Mouse (Mus musculus) forebrain, embryonic 10.5 days (tissue): ENCODE measurements at regions not wholly inside any gene's neighbourhood (a gene's known extent, or its start where the extent isn't known, plus 50 kb on each side); places are given as distances from the start of the nearest gene placed in this dataset.
A peak's percentile ranks its signal among the peaks of the same experiment; 100 is the strongest.

Experiments used
- DNase-seq: peaks from one replicate; pipeline ENCODE4 v3.0.0-alpha.2; 2017; ENCODE audit warnings: low spot score; ENCODE audit errors: extremely low spot score
- H3K27ac ChIP-seq: fragments of 300-500 bp; sonication (generic); 2 replicates; pipeline ENCODE4 v1.5.1; 2016; ENCODE audit warnings: mild to moderate bottlenecking
- H3K27me3 ChIP-seq: fragments of 300-500 bp; sonication (generic); 2 replicates; pipeline ENCODE4 v1.6.1; 2016; ENCODE audit warnings: mild to moderate bottlenecking; ENCODE audit not compliant: poor library complexity, severe bottlenecking
- H3K36me3 ChIP-seq: fragments of 300-500 bp; sonication (generic); replicated peaks from 2 replicates; pipeline ENCODE4 v1.6.1; 2016; ENCODE audit warnings: mild to moderate bottlenecking, moderate library complexity
- H3K4me1 ChIP-seq: fragments of 300-500 bp; sonication (generic); 2 replicates; pipeline ENCODE4 v1.6.1; 2016
- H3K4me3 ChIP-seq: fragments of 300-500 bp; sonication (generic); 2 replicates; pipeline ENCODE4 v1.5.1; 2016; ENCODE audit warnings: mild to moderate bottlenecking, moderate library complexity
- H3K9me3 ChIP-seq: fragments of 300-500 bp; sonication (generic); 2 replicates; pipeline ENCODE4 v1.6.1; 2016; ENCODE audit warnings: mild to moderate bottlenecking, moderate library complexity
- WGBS: fragments of 180-500 bp; shearing (Covaris S2); methylation state at CpG from one replicate; pipeline ENCODE4 v1.1.7; 2016; 5-methylcytosine and 5-hydroxymethylcytosine counted together

DNA sequence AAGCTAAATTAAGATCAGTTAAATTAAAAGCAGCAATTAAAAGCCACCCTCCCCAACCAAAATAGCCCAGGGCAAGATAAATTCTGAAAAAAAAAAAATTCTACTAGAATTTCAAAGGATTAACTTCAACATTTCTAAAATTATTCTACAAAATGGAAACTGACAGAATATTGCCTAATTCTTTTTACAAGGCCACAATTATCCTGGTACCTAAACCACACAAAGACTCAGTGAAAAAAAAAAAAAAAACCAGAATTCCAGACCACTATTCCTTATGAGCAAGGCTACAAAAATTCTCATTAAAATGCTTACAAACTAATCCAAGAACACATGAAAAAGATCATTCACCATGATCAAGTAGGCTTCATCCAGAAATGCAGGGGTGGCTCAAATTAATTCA is 174.5 kb upstream of the Car8 start:
- H3K36me3 ChIP-seq: no peaks in the 10 kb centered on the region
- no peak overlapping the region for H3K4me3 ChIP-seq
- no peaks in the 10 kb centered on the region for H3K9me3 ChIP-seq
- DNase-seq: no peak
- peaks cover 7% of the 10 kb centered on the region for H3K4me1 ChIP-seq
- H3K27ac ChIP-seq: no peak overlapping the region
- H3K27me3 ChIP-seq: no peaks in the 10 kb centered on the region

DNA sequence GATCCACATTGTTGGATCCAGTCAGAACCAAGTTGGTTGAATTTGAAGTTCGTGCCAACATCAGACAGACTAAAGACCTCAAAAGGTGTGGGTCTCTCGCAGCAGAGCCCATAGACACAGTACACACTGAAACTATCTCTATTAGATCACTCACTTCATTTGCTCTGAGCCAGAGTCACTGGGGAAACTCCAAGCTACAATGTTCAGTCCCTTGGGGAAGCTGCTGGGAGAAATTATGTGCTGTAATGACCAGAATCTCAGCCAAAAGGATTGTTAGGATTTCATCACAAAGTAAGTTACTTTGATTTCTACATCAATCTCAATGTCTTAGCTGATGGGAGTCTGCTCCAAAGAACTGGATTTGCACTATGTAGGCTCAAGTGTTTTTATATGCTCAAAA is 161.2 kb upstream of the Car8 start:
- no peak overlapping the region for H3K4me3 ChIP-seq
- 0 out of 2 replicates have a peak, but pooled peaks cover 2% of the 10 kb centered on the region for H3K9me3 ChIP-seq
- no peak for DNase-seq
- WGBS: 88% methylated on average over 2 of the region's 2 CpGs
- H3K36me3 ChIP-seq: no peaks in the 10 kb centered on the region
- no peaks in the 10 kb centered on the region for H3K27me3 ChIP-seq
- H3K27ac ChIP-seq: no peak overlapping the region
- no peaks in the 10 kb centered on the region for H3K4me1 ChIP-seq

DNA sequence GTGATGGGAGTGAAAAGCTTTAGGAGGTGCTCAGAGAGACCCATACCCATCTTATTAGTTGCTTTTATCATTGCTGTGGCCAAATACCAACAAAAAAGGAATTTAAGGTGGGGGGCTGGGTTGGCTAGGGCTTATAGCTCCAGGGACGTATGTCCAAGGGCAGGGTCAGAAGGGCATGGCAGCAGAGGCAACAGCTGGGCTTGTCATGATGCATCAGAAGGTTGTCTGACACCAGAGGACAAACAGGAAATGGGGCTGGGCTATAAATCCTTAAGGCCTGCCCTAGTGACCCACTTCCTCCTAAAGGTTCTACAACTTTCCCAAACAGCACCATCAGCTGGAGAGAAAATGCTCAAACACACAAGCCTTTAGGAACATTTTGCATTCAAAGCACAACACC is 160.6 kb upstream of the Car8 start:
- Histone ChIP-seq H3K36me3 (no peaks in the 10 kb centered on the region), H3K4me1 (no peaks in the 10 kb centered on the region), H3K4me3 (no peak overlapping the region), H3K9me3 (0 out of 2 replicates have a peak, but pooled peaks cover 2% of the 10 kb centered on the region), H3K27ac (no peak overlapping the region), H3K27me3 (no peaks in the 10 kb centered on the region)
- WGBS: 72% methylated on average over 1 of the region's 1 CpGs
- no peak for DNase-seq

DNA sequence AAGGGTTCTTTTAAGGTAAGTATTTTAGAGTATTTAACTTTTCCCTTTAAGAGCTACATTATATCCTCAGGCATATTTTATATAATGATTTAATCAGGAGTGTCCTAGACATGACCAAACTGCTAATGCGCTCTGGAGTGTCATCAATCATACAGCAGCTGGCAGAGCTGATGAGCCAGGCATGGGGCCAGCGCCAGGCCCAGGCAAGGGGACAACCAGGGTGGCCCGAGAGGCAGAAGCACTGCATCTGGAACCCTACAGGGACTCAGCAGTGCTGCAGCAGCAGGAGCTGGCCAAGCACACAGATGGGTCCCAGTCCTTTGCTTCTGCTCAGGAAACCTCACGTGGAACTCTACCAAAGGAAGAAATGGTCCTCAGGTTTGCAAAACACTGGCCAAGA is 160.1 kb upstream of the Car8 start:
- no peak overlapping the region for H3K27ac ChIP-seq
- no peak overlapping the region for H3K4me3 ChIP-seq
- H3K36me3 ChIP-seq: no peaks in the 10 kb centered on the region
- WGBS: 91% methylated on average over 4 of the region's 4 CpGs
- DNase-seq: peak; percentile 13
- no peaks in the 10 kb centered on the region for H3K27me3 ChIP-seq
- 0 out of 2 replicates have a peak, but pooled peaks cover 2% of the 10 kb centered on the region for H3K9me3 ChIP-seq
- no peaks in the 10 kb centered on the region for H3K4me1 ChIP-seq

DNA sequence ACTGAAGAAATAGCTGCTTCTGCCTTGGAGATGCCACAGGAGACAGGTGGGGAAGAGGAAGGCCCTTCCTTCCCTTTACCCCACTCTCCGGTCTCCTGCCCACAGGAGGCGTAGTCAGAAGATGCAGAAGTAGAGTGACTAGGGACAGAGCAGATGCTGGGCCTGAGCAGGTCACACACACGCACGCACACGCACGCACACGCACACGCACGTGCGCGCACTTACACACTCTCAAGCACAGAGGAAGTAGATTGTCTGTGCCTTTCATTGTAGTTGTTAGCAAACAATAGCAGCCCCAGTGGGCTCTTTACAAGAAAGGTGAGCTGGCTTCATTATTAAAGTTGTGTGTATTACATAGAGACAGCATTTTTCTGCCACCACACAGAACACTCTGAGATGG is 144.3 kb upstream of the Car8 start:
- no peaks in the 10 kb centered on the region for H3K9me3 ChIP-seq
- H3K4me1 ChIP-seq: peaks cover 17% of the 10 kb centered on the region
- H3K27ac ChIP-seq: no peak overlapping the region
- no peaks in the 10 kb centered on the region for H3K27me3 ChIP-seq
- DNase-seq: no peak
- H3K4me3 ChIP-seq: no peak overlapping the region
- WGBS: 90% methylated on average over 11 of the region's 11 CpGs
- H3K36me3 ChIP-seq: no peaks in the 10 kb centered on the region

DNA sequence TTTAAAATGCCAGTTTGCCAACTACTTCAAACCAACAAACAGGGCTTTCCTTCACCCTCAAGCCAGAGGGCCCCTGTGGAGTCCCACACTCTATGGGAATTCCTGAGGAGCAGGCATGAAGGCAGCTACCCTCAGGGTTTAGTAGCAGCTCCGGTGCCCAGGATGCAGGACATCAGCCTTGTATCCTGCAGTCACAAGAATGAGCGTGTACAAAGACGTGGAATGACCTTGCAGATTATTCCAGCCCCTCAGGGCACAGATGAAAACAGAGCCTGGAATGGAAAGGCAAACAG is 143.2 kb upstream of the Car8 start:
- Histone ChIP-seq H3K27me3 (no peaks in the 10 kb centered on the region), H3K27ac (0 out of 2 replicates have a peak overlapping the region, but pooled peaks have one; percentile 11), H3K36me3 (no peaks in the 10 kb centered on the region), H3K9me3 (no peaks in the 10 kb centered on the region), H3K4me1 (peaks cover 17% of the 10 kb centered on the region), H3K4me3 (no peak overlapping the region)
- DNase-seq: no peak
- 40% methylated on average over 3 of the region's 3 CpGs for WGBS

DNA sequence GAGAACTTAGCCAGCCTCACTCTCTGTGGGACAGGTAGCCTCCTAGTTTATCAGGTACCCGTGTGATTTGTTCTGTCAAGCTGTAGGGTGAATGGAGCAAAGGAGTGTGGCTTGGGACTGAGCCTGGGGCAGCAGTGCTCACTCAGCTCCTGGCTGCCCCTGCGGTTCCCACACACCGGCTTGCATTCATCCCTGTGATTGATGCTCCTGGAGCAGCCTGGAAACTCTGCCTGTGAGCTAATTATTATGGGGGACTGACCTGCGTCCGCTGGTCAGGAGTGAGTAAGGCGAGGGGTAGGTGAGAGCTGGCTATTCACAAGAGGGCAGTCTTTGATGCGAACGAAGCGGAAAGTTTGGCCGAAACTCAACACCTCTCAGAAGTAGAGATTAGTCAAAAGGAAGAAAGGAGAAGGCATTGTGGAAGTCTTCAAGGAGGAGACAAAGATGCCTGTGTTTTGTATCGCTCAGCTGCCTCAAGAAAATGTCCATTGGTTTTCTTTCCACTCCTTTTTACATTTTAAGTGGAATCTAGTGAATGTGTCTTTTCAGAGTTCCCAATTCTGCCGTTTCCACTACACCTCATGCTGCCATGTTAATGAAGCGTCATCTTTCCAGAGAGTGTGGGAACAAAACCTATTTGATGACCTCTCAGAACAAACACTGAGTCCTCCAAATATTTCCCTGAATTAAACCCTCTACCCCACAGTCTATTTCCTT is 142.7 kb upstream of the Car8 start:
- WGBS: 21% methylated on average over 13 of the region's 13 CpGs
- Histone ChIP-seq H3K36me3 (no peaks in the 10 kb centered on the region), H3K4me1 (peaks cover 17% of the 10 kb centered on the region), H3K9me3 (no peaks in the 10 kb centered on the region), H3K27me3 (no peaks in the 10 kb centered on the region), H3K4me3 (no peak overlapping the region), H3K27ac (peak overlapping the region; percentile 51; the same call in 1 of the 2 replicates)
- no peak for DNase-seq

DNA sequence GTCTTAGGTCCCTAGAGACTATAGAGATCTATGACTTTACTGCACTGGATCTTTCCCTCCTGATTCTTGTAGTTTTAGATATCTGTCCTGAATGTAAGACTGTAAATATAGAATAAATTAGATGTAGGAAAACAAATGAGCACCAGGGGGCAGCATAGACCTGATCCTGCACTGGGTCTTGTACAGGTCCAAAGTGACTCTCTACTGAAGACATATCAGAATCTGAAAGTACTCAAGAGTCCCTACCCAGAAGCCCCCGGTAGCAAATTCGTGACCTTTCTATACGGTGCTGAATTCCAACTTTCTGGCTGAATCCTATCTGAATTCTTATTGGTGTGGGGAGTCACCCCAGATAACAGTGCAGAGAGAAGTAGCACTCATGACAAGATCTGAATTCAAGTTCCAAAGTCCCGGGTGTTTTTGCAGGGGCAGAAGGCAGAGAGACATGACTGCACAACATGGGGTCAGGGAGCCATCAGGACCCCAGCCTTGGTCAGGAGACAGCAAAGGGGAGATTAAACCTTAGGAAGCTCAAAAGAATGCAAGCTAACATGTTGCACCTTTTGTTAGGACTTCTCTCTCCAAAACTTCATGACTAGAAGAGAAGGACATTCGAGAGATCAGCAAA is 142.0 kb upstream of the Car8 start:
- H3K27ac ChIP-seq: 0 out of 2 replicates have a peak overlapping the region, but pooled peaks have one; percentile 51
- 67% methylated on average over 5 of the region's 5 CpGs for WGBS
- H3K36me3 ChIP-seq: no peaks in the 10 kb centered on the region
- no peaks in the 10 kb centered on the region for H3K27me3 ChIP-seq
- H3K4me3 ChIP-seq: no peak overlapping the region
- H3K4me1 ChIP-seq: peaks cover 17% of the 10 kb centered on the region
- DNase-seq: peak; percentile 45
- H3K9me3 ChIP-seq: no peaks in the 10 kb centered on the region

DNA sequence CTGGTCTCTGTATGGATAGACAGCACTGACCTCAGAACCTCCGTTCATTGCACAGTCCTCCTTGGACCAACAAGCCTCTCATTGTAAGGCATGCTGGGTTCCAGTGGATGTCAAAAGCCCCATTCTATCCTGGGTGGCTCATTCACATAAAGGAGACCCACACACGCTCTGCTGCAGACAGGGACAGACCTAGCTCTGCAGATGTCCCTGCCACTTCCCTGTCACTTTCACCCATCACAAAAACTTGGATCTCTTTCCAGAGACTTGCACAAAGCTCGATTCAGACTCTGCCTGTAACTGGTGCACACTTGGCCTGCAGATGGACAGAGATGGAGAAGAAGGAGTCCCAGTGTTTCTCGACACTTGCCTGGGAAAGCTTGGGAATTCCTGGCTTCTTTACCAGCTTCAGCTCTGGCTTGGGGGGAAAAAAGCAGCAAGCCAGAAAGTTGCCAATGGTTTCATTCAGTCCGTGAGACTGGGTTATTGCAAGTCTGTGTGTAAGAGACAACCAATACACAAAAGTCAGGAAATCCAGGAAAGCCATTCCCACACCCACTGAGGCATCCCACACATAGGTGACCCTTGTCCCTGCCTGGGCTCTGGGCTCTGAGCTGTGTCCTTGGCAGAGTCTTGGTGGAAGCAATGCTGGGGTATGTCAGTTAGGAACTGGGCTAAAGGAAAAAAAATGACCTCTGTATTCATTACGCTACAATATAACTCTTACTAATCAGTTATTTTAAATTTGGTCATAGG is 136.1 kb upstream of the Car8 start:
- no peak overlapping the region for H3K27ac ChIP-seq
- H3K4me3 ChIP-seq: no peak overlapping the region
- WGBS: 75% methylated on average over 6 of the region's 6 CpGs
- no peaks in the 10 kb centered on the region for H3K36me3 ChIP-seq
- DNase-seq: peak; percentile 8
- H3K9me3 ChIP-seq: no peaks in the 10 kb centered on the region
- H3K4me1 ChIP-seq: no peaks in the 10 kb centered on the region
- H3K27me3 ChIP-seq: no peaks in the 10 kb centered on the region

DNA sequence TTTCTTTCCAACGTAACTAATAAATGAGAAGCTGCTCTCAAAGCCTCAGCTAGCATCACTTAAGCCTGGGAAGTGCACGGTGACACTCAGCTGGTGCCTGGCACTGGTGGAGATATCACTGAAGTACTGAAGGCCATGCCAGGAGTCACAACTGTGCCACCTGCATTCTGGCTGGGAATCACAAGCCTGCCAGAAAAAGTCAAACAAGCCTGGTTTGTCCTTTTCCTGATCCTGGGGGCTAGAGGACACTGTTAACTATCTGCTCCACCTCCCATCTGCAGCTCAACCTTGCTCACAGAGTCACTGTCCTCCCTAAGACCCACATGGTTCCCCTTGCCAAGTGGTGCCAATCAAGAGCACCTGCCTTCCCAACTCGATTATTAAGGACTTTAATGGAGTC is 135.2 kb upstream of the Car8 start:
- H3K27me3 ChIP-seq: no peaks in the 10 kb centered on the region
- DNase-seq: no peak
- 86% methylated on average over 3 of the region's 3 CpGs for WGBS
- H3K27ac ChIP-seq: no peak overlapping the region
- no peaks in the 10 kb centered on the region for H3K36me3 ChIP-seq
- H3K4me3 ChIP-seq: no peak overlapping the region
- no peaks in the 10 kb centered on the region for H3K9me3 ChIP-seq
- H3K4me1 ChIP-seq: no peaks in the 10 kb centered on the region

DNA sequence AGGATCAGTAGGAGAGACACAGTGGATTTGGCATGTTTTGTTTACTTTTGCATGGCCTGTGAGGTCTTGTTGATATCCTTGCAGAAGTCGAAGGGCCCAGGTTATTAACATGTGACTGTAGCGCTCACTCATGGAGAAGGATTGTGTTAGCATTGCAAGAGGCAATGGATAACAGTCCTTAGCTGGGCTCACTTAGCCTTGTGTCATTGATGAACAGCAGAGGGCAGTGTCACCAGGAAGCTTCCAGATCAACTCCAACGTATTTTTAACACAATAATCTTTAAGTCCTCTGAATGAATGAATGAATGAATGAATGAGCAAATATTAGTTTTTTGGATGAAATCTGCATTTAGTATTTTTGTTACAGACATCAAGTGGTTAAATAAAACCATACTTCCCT is 133.2 kb upstream of the Car8 start:
- Histone ChIP-seq H3K9me3 (no peaks in the 10 kb centered on the region), H3K4me1 (0 out of 2 replicates have a peak, but pooled peaks cover under 1% of the 10 kb centered on the region), H3K36me3 (no peaks in the 10 kb centered on the region), H3K27ac (no peak overlapping the region), H3K4me3 (no peak overlapping the region), H3K27me3 (no peaks in the 10 kb centered on the region)
- DNase-seq: peak; percentile 11
- WGBS: 68% methylated on average over 3 of the region's 3 CpGs

DNA sequence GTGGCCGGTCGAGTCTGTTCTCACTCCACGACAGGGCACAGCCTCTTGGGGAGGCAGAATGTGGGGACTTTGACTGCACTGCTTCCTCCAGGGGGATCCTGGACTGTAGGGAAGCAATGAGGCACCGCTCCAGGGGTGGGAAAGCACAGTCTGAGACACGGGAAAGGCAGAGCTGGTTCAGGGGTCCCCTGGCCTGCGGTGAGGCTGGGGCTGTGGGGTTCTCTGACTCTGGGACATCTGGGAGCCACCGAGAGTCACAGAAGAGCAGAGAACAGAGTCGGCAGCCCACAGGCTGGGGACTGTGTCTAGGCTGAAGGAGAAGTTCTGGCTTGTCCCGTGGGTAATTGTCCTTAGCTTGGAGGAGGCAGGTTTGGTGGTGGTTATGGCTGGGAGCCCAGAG is 131.9 kb upstream of the Car8 start:
- Histone ChIP-seq H3K4me3 (no peak overlapping the region), H3K36me3 (no peaks in the 10 kb centered on the region), H3K4me1 (0 out of 2 replicates have a peak, but pooled peaks cover 4% of the 10 kb centered on the region), H3K27ac (no peak overlapping the region), H3K9me3 (no peaks in the 10 kb centered on the region), H3K27me3 (no peaks in the 10 kb centered on the region)
- WGBS: 76% methylated on average over 9 of the region's 9 CpGs
- DNase-seq: peak; percentile 7
